Mouse (Mus musculus) thymus, adult 2 months (tissue): ENCODE measurements around the gene Tenm4.

Experiments
- CTCF ChIP-seq: fragments of 200-500 bp; IDR thresholded peaks from 2 replicates; pipeline ENCODE4 v1.5.1; 2012; ENCODE audit warnings: mild to moderate bottlenecking, control low read depth, low read length, moderate library complexity, borderline replicate concordance; ENCODE audit not compliant: control insufficient read depth, poor library complexity, insufficient read depth; ENCODE audit errors: extremely low read depth
- POLR2A ChIP-seq: fragments of 200-500 bp; IDR thresholded peaks from 2 replicates; pipeline ENCODE4 v1.6.1; 2012; ENCODE audit warnings: mild to moderate bottlenecking, low read length, control low read depth, moderate library complexity; ENCODE audit not compliant: control insufficient read depth, poor library complexity, insufficient read depth; ENCODE audit errors: extremely low read depth

- no peak for TF ChIP-seq CTCF
- no peak for TF ChIP-seq POLR2A
Measured at GRCm38 (mm10) chr7:96670095-96670494, 499.0 kb downstream of the Tenm4 start.
